Mouse (Mus musculus): ENCODE results near the gene Tmem59.

GRCm38 (mm10) chr4:107232219-107232618 lies 54.0 kb downstream of the Tmem59 start:
- TF ChIP-seq CTCF (conservative IDR thresholded peaks at IDR 0.05 in 1 of 2, IDR thresholded peaks at IDR 0.05 in 1 of 2; ENCODE audit: low read depth in 2 of 2, low read length in 2 of 2): no peak
- TF ChIP-seq HCFC1 (IDR thresholded peaks at IDR 0.05; ENCODE audit: low read depth, low read length): no peak
- TF ChIP-seq UBTF (IDR thresholded peaks at IDR 0.05; ENCODE audit: low read depth, low read length): no peak
- TF ChIP-seq ZKSCAN1 (IDR thresholded peaks at IDR 0.05; ENCODE audit: borderline replicate concordance, low read depth, low read length): no peak
- no peak for TF ChIP-seq POLR2A (IDR thresholded peaks at IDR 0.05; ENCODE audit: low read depth, low read length)
- no peak for TF ChIP-seq EP300 (IDR thresholded peaks at IDR 0.05; ENCODE audit: low read length)
